Mouse (Mus musculus) neural tube, embryonic 10.5 days (tissue): ENCODE measurements at regions not wholly inside any gene's neighbourhood (a gene's known extent, or its start where the extent isn't known, plus 50 kb on each side); places are given as distances from the start of the nearest gene placed in this dataset.
A peak's percentile ranks its signal among the peaks of the same experiment; 100 is the strongest.
"Not testable (repeated sequence)": the region's sequence is repeated elsewhere in the genome, so short reads cannot be mapped to it uniquely, and the experiment has no call there.

Source experiments
- DNase-seq: peaks from one replicate; pipeline ENCODE4 v3.0.0-alpha.2; 2017; ENCODE audit warnings: low spot score; ENCODE audit errors: extremely low spot score

DNA sequence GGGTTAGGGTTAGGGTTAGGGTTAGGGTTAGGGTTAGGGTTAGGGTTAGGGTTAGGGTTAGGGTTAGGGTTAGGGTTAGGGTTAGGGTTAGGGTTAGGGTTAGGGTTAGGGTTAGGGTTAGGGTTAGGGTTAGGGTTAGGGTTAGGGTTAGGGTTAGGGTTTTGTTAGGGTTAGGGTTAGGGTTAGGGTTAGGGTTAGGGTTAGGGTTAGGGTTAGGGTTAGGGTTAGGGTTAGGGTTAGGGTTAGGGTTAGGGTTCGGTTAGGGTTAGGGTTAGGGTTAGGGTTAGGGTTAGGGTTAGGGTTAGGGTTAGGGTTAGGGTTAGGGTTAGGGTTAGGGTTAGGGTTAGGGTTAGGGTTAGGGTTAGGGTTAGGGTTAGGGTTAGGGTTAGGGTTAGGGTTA lies 124.7 kb upstream of the Fgf14 start:
- DNase-seq: not testable (repeated sequence)

DNA sequence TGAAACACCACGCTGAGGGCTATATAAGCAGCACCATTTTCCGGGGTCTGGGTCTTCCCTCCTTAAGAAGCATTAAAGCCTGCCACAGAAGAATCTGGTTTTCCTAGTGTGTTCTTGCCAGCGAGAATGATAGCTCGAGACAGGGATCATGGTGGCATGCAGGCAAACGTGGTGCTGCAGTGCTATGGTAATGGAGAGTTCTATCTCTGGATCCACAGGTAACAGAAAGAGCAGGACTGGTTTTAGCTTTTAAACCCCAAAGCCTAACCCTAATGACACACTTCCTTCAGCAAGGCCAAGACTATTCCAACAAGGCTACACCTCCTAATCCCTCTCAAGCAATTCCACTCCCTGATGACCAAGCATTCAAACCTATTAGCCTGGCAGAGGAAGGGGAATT lies 123.5 kb upstream of the Fgf14 start:
- DNase-seq: no peak

DNA sequence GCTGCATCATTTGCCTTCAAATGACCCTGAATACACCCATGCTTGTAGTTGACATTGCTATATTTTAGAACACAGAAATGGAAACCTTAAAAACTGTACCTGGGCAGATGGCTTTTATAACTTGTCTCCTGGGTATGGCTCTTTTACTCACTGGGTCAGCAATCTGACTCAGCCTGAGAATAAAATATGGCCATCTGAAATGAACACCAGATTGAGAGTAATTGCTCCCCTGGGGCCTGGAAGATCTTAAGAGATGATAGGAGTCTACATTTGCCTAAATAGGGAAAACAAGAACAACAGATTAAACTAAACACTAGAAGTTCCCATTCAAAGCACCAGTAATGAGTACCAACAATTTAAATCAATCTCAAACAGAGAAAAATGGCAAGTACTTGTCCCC lies 98.5 kb upstream of the Fgf14 start:
- no peak for DNase-seq

DNA sequence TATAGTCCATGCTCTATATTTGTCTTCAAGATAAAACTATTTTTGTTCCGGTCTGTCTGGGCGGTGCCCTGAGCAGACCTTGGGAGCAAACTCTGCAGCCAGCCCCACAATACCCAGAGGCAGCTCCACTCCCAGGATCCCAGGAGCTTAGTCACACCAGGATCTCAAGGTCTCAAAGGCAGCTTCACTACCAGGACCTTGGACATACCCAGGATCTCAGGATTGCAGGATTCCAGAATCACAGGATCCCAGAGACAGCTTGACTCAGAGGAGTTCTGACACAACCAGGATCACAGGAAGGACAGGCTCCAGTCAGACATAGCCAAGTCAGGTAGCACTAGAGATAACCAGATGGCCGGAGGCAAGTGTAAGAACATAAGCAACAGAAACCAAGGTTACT lies 91.1 kb upstream of the Fgf14 start:
- DNase-seq: no peak

DNA sequence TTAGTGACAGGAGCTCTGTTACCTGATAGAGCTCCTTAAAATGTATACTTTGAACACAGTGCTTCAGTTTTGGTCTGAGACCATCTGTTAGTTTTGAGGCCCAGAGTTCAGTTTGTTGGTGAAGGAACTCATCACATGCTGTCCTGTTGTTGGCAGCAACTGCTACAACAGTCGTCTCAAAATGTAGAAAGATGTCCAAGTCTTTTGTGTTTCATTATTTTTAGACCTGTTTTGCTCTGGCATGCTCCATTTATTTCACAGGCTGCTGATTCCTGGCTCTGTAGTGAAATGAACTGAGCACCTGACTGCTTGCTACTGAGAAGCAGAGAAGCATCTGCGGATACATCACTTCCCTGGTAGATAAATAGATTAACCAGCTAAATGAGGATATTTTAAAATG lies 90.3 kb upstream of the Fgf14 start:
- no peak for DNase-seq

DNA sequence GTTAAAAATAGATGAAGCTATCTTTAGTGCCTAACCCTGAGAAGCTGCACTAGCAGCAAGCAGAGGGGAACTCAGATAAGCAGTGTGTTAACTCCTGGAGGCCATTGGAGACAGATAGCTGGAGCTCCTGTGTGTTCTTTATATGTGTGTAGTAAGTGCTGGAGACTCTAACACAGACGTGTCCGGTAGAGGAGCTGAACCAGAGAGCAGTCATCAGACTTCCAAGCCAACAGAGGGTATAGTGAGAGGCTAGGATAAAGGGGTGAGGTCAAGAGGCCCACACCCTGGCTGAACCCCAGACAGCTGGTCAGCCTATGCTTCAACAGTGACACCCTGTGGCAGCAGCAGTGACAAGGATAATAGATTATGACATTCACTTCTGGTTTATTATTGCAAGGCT lies 65.6 kb upstream of the Fgf14 start:
- peak; percentile 14 for DNase-seq
